Mouse (Mus musculus) forebrain, embryonic 13.5 days (tissue): ENCODE data around the gene Isoc2a. TPM values are rescaled to one million over a fixed set of nuclear protein-coding genes. Genes with fewer than 3 reads are reported as not detected.

Experiments
- ATAC-seq: fragments of 200-750 bp; cut with Nextera tagmentation; 2 replicates; pipeline ENCODE4 v1.8.0; 2017
- H3K27ac ChIP-seq: fragments of 300-500 bp; sonication (generic); 2 replicates; pipeline ENCODE4 v1.5.1; 2015; ENCODE audit warnings: inconsistent platforms, mild to moderate bottlenecking, moderate library complexity
- H3K27me3 ChIP-seq: fragments of 300-500 bp; sonication (generic); 2 replicates; pipeline ENCODE4 v1.6.1; 2015; ENCODE audit warnings: mild to moderate bottlenecking, inconsistent platforms
- H3K36me3 ChIP-seq: fragments of 300-500 bp; sonication (generic); 2 replicates; pipeline ENCODE4 v1.6.1; 2015; ENCODE audit warnings: mild to moderate bottlenecking, inconsistent platforms; ENCODE audit not compliant: poor library complexity, severe bottlenecking
- H3K4me1 ChIP-seq: fragments of 300-500 bp; sonication (generic); 2 replicates; pipeline ENCODE4 v1.6.1; 2015; ENCODE audit warnings: inconsistent platforms
- H3K4me2 ChIP-seq: fragments of 300-500 bp; sonication (generic); 2 replicates; pipeline ENCODE4 v1.6.1; 2015; ENCODE audit warnings: inconsistent platforms, mild to moderate bottlenecking, moderate library complexity
- H3K4me3 ChIP-seq: fragments of 300-500 bp; sonication (generic); 2 replicates; pipeline ENCODE4 v1.5.1; 2015; ENCODE audit warnings: mild to moderate bottlenecking, inconsistent platforms
- H3K9ac ChIP-seq: fragments of 300-500 bp; sonication (generic); 2 replicates; pipeline ENCODE4 v1.6.1; 2015; ENCODE audit warnings: mild to moderate bottlenecking, inconsistent platforms
- H3K9me3 ChIP-seq: fragments of 300-500 bp; sonication (generic); replicated peaks from 2 replicates; pipeline ENCODE4 v1.6.1; 2016; ENCODE audit warnings: inconsistent platforms
- WGBS: fragments of 180-500 bp; shearing (Covaris S2); methylation state at CpG from one replicate; pipeline ENCODE4 v1.1.7; 2015; 5-methylcytosine and 5-hydroxymethylcytosine counted together
- polyA plus RNA-seq: library from polyadenylated mRNA; unstranded; fragments of >200 nt; fragmentation: Nextera tagmentation; extraction: Ambion mirVana; gene quantifications from 2 replicates; pipeline ENCODE4 v1.2.1, GENCODE M21; 2015

Gene Isoc2a
- polyA plus RNA-seq: 0.63 and 0.77 TPM in 2 replicates

- no peaks in the 10 kb centered on the region for H3K9me3 ChIP-seq
- H3K4me1 ChIP-seq: peaks cover 16% of the 10 kb centered on the region
- no peaks in the 10 kb centered on the region for H3K27me3 ChIP-seq
- peak within 1 kb of the TSS; percentile 77 for H3K4me2 ChIP-seq
- peak within 1 kb of the TSS; percentile 51 for H3K4me3 ChIP-seq
- WGBS: under 1% methylated on average over 22 of the region's 22 CpGs
- peak within 1 kb of the TSS; percentile 61 for H3K9ac ChIP-seq
- peak within 1 kb of the TSS; percentile 53; the same call in 1 of the 2 replicates for H3K27ac ChIP-seq
- ATAC-seq: peak; percentile 100
- H3K36me3 ChIP-seq: no peaks in the 10 kb centered on the region
Measured at GRCm38 (mm10) chr7:4876753-4877221, at the start of gene Isoc2a. Gene Isoc2a, plus strand, starts transcription at chr7:4877153.

DNA sequence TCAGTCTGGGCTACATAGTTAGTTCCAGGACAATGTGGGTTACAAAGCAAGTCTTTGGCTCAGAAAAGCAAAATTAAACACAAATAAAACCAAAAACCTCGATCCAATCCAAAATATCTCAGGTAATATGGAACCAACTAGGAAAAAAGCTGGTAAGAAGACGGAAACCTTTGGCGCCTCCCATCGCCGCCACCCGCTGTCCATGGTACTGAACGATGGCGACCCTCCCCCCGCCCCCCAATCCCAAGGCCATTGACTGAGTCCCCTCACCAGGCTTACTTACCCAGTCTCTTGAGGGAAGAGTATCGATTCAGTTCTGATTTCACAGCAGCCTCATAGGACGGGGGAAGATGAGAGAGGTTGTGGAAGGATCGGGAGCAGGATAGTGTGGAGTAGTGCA, 46.5 kb upstream of the Isoc2a start:
- Histone ChIP-seq H3K27ac (no peak overlapping the region), H3K4me1 (peaks cover 4% of the 10 kb centered on the region), H3K9me3 (no peaks in the 10 kb centered on the region), H3K36me3 (peaks cover 35% of the 10 kb centered on the region), H3K4me3 (no peak overlapping the region), H3K27me3 (peaks cover 35% of the 10 kb centered on the region), H3K4me2 (no peak overlapping the region), H3K9ac (no peak overlapping the region)
- WGBS: 10% methylated on average over 12 of the region's 12 CpGs
- ATAC-seq: no peak

DNA sequence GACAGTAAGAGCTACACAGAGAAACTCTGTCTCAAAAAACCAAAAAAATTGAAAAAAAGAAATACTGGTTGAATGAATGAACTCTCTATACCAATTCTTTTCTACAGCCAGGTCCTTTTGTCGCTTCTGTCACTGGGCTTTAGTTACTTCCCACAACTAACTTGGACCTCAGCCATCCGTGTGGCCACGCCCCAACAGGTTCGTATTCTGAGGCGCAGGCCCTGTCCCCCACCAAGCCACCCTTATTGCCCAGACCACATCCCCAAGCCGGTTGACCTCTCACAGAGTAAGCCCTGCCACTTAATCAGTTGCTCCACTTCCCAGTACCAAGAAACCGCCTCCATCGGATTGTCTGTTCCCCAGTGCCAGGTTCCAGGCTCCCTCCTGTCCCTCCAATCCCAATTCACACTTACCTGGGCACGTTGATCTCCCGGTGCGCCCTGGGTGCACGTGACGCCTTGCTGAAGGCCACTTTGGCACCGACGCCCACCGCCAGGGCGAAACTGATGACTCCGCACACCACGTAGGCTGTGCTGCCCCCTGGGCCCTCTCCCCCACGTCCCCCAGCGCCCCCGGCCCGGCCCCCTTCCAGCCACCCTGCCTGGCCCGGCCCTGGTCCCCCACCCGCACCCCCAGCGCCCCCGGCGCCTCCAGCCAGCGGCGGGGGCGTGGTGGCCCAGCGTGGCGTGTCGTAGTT, 41.2 kb upstream of the Isoc2a start:
- Histone ChIP-seq H3K4me3 (peak overlapping the region; percentile 51), H3K4me1 (peaks cover 11% of the 10 kb centered on the region), H3K36me3 (0 out of 2 replicates have a peak, but pooled peaks cover 12% of the 10 kb centered on the region), H3K27me3 (peaks cover 32% of the 10 kb centered on the region), H3K4me2 (peak overlapping the region; percentile 76), H3K9ac (peak overlapping the region; percentile 76), H3K27ac (peak overlapping the region; percentile 72), H3K9me3 (no peaks in the 10 kb centered on the region)
- peak; percentile 16; the same call in 1 of the 2 replicates for ATAC-seq
- 4% methylated on average over 34 of the region's 34 CpGs for WGBS

DNA sequence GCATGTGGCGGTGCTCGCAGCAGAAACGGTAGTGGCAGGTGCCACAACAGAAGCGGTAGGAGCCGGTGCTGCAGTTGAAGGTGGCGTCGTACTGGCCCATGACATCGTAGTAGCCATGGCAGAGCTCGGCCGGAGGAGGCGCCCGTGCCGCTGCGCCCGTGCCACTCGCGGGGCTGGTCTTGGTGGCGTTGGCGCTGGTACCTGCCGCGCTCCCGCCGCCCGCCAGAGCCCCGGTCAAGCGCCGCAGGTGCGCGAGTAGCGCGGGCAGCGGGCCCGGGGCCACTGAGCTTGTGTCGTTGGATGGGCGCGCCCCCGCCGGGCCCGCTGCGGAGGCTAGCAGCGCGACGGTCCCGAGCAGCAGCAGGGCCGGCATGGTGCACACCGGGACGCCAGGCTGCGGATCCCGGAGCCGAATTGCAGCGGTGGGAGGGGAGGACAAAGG, 40.6 kb upstream of the Isoc2a start:
- Histone ChIP-seq H3K27me3 (peaks cover 30% of the 10 kb centered on the region), H3K36me3 (0 out of 2 replicates have a peak, but pooled peaks cover 12% of the 10 kb centered on the region), H3K4me3 (peak overlapping the region; percentile 51), H3K4me2 (peak overlapping the region; percentile 76), H3K27ac (peak overlapping the region; percentile 72), H3K4me1 (peaks cover 11% of the 10 kb centered on the region), H3K9ac (peak overlapping the region; percentile 76), H3K9me3 (no peaks in the 10 kb centered on the region)
- peak; percentile 92 for ATAC-seq
- WGBS: under 1% methylated on average over 47 of the region's 51 CpGs

DNA sequence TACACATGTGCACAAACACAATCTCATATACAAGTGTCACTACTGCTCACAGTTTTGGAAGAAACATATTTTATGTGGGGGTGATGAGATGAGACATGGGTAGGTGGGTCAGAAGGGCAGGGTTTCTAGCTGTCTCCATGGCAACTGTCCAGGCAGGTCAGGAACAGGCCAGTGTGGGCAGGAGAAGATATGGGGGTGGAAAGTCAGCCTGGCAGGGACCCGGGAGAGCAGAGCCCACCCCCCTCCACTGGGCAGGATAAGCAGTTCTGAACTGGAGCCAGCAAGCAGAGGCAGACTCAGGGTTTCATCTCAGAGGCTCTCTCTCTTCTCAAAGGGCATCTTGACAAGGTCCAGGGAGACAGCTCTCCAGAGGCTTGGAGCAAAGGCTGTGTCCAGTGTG, 39.3 kb upstream of the Isoc2a start:
- no peak overlapping the region for H3K4me3 ChIP-seq
- no peak overlapping the region for H3K9ac ChIP-seq
- peaks cover 35% of the 10 kb centered on the region for H3K27me3 ChIP-seq
- H3K4me1 ChIP-seq: peaks cover 23% of the 10 kb centered on the region
- H3K27ac ChIP-seq: no peak overlapping the region
- no peak overlapping the region for H3K4me2 ChIP-seq
- H3K36me3 ChIP-seq: 0 out of 2 replicates have a peak, but pooled peaks cover 8% of the 10 kb centered on the region
- WGBS: 20% methylated on average over 1 of the region's 1 CpGs
- H3K9me3 ChIP-seq: no peaks in the 10 kb centered on the region
- ATAC-seq: no peak

DNA sequence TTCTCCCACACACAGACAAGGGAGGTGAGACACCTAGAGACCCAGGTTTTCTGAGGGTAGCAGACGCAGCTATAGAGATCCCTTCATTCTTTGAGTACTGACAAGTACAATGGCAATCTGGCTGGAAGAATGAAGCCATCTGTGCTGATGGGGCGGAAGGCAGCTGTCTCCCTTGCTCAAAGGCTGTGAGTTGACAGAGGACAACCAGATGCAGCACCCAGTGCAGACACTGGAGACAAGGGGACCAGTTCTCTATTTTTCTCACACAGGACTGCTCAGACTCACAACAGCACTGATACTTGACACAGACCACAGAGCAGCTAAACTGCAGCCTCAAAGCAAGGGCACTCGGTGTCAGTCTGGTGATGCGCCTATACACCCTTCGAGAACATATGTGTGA, 34.9 kb upstream of the Isoc2a start:
- Histone ChIP-seq H3K4me1 (peaks cover 32% of the 10 kb centered on the region), H3K27ac (peak overlapping the region; percentile 45), H3K4me3 (peak overlapping the region; percentile 57), H3K4me2 (peak overlapping the region; percentile 92), H3K9me3 (peaks cover 3% of the 10 kb centered on the region; the same call in 1 of the 2 replicates), H3K9ac (peak overlapping the region; percentile 37), H3K27me3 (peaks cover 51% of the 10 kb centered on the region), H3K36me3 (no peaks in the 10 kb centered on the region)
- WGBS: 51% methylated on average over 5 of the region's 5 CpGs
- ATAC-seq: no peak

DNA sequence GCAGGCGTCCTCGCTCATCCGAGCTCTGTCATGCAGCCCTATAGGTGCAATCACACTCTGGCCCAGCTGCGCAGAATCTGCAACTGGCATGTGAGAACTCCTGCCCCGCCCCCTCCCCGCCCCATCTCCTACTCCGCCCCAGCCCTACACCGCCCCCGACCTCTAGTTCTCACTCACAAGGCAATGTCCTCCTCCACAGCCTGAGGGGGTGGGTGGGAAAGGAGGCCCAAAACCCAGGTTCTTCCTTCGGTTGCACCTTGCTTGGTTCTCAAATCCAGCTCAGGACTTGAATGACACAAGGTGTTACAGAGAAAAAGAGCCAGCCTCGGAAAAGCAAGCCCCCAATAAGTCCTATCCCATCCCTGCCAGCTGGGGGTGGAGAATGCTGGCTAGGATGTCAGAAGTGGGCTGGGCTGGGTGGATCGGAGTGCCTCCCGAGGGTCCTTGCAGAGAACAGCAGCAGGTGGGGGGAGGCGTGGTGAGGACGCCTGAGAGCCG, 34.3 kb upstream of the Isoc2a start:
- under 1% methylated on average over 16 of the region's 16 CpGs for WGBS
- peaks cover 32% of the 10 kb centered on the region for H3K4me1 ChIP-seq
- ATAC-seq: peak; percentile 32
- peaks cover 4% of the 10 kb centered on the region; the same call in 1 of the 2 replicates for H3K9me3 ChIP-seq
- H3K4me3 ChIP-seq: peak overlapping the region; percentile 57
- peak overlapping the region; percentile 45 for H3K27ac ChIP-seq
- peak overlapping the region; percentile 71 for H3K9ac ChIP-seq
- H3K4me2 ChIP-seq: peak overlapping the region; percentile 92
- no peaks in the 10 kb centered on the region for H3K36me3 ChIP-seq
- H3K27me3 ChIP-seq: peaks cover 49% of the 10 kb centered on the region

- WGBS: under 1% methylated on average over 34 of the region's 34 CpGs
- Histone ChIP-seq H3K9me3 (peaks cover 4% of the 10 kb centered on the region; the same call in 1 of the 2 replicates), H3K27ac (peak overlapping the region; percentile 63), H3K4me1 (peaks cover 32% of the 10 kb centered on the region), H3K4me2 (peak overlapping the region; percentile 92), H3K36me3 (no peaks in the 10 kb centered on the region), H3K27me3 (peaks cover 45% of the 10 kb centered on the region), H3K4me3 (peak overlapping the region; percentile 57), H3K9ac (peak overlapping the region; percentile 71)
- ATAC-seq: peak; percentile 54
Measured at GRCm38 (mm10) chr7:4843604-4844244, 33.2 kb upstream of the Isoc2a start.

DNA sequence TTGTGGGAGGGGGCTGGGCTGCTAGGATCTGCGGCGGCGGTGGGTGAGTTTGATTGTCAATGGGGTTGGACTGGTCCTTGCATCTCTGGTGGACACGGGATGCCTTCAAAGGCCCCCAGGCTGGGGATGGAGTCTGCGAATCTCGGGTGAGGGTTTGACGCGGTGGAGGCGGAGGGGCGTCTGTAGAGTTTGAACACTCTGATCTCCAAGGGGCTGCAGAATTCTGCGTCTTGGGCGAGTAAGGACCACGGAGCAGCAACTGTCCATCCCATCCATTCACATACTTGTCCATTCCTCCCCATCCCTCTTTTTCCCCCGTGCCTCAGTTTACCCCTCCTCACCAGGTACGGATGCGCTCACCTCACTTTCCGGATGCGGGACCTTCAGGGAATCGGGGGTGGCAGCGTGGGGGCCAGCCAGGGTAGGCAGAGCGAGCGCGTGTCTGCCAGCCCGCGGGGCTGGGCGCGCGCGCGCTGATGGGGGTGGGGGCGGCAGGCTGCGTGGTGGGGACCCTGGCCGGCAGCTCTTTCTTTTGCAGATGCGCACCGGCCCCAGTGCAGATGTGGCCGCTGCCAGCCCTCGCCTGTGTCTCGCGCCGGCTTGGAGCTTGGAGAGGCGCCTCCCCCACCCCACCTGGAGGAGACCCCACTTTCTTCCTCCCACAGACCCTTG, 32.6 kb upstream of the Isoc2a start, which contains the start of gene Shisa7:
Gene Shisa7 (minus strand): TSS at position 452 of the 672 bp plus-strand sequence.
- peak within 1 kb of the TSS; percentile 57 for H3K4me3 ChIP-seq
- under 1% methylated on average over 40 of the region's 41 CpGs for WGBS
- H3K4me1 ChIP-seq: peaks cover 32% of the 10 kb centered on the region

GRCm38 (mm10) chr7:4844917-4845309, 32.0 kb upstream of the Isoc2a start:
- Histone ChIP-seq H3K27me3 (peaks cover 45% of the 10 kb centered on the region), H3K4me3 (peak overlapping the region; percentile 57), H3K4me2 (peak overlapping the region; percentile 92), H3K9ac (peak overlapping the region; percentile 71), H3K4me1 (peaks cover 32% of the 10 kb centered on the region), H3K36me3 (no peaks in the 10 kb centered on the region), H3K9me3 (peaks cover 4% of the 10 kb centered on the region; the same call in 1 of the 2 replicates), H3K27ac (peak overlapping the region; percentile 63; the same call in 1 of the 2 replicates)
- WGBS: under 1% methylated on average over 13 of the region's 13 CpGs
- ATAC-seq: peak; percentile 85

More for the DNA sequence above, 32.6 kb upstream of the Isoc2a start, which contains the start of gene Shisa7:
- H3K4me2 ChIP-seq: peak within 1 kb of the TSS; percentile 92
- ATAC-seq: peak; percentile 55
- H3K9ac ChIP-seq: peak within 1 kb of the TSS; percentile 71
- H3K27ac ChIP-seq: peak within 1 kb of the TSS; percentile 63
- H3K36me3 ChIP-seq: no peaks in the 10 kb centered on the region
- H3K9me3 ChIP-seq: peaks cover 4% of the 10 kb centered on the region; the same call in 1 of the 2 replicates
- peaks cover 45% of the 10 kb centered on the region for H3K27me3 ChIP-seq

DNA sequence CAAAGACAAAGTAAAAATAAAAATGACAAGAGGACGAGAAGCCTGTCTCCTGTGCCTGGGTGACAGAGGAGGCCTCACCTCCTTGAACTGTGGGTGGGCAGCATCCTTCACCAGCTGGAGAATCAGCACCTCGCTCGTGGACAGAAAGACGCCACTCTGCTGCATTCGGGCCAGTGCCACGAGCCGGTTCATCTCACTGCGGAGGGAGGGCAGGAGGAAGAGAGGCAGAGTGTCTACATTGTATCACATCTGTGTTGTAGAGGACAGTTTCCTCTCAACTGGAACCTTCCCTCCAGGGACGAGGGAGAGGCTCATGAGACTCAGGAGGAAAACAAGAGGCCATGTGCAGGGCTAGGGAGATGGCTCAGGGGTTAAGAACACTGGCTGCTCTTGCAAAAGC, 27.6 kb upstream of the Isoc2a start:
- H3K9me3 ChIP-seq: peaks cover 4% of the 10 kb centered on the region; the same call in 1 of the 2 replicates
- no peaks in the 10 kb centered on the region for H3K36me3 ChIP-seq
- no peak overlapping the region for H3K9ac ChIP-seq
- 63% methylated on average over 9 of the region's 9 CpGs for WGBS
- no peak overlapping the region for H3K4me3 ChIP-seq
- no peak for ATAC-seq
- no peak overlapping the region for H3K27ac ChIP-seq
- H3K4me2 ChIP-seq: no peak overlapping the region
- peaks cover 4% of the 10 kb centered on the region for H3K4me1 ChIP-seq
- H3K27me3 ChIP-seq: peaks cover 13% of the 10 kb centered on the region
